Mouse (Mus musculus) liver, postnatal 0 days (tissue): ENCODE results near the gene Zdhhc14.

Experiments
- CTCF ChIP-seq: sonication (generic); IDR thresholded peaks from 2 replicates; pipeline ENCODE4 v1.5.1; 2016; ENCODE audit warnings: antibody characterized with exemption, low read depth
- EP300 ChIP-seq: IDR thresholded peaks from 2 replicates; pipeline ENCODE4 v1.6.1; 2016; ENCODE audit warnings: antibody characterized with exemption, low read depth, mild to moderate bottlenecking

- TF ChIP-seq CTCF (no peak), EP300 (no peak)
Observed at GRCm38 (mm10) chr17:5553556-5553955, 61.2 kb downstream of the Zdhhc14 start.
